Mouse (Mus musculus) activated CD4-positive, CD25-positive, alpha-beta regulatory T cell, adult 4 months (primary cell): ENCODE measurements around the gene Myo16. TPM values are rescaled to one million over a fixed set of nuclear protein-coding genes. Genes with fewer than 3 reads are reported as not detected.

ENCODE experiments used
- ATAC-seq: one replicate; pipeline ENCODE4 v1.8.0; 2017
- polyA plus RNA-seq, 2 experiments: library from polyadenylated mRNA; unstranded; fragments of 100-300 nt; shearing (Covaris generic); gene quantifications; one replicate each; pipeline ENCODE4 v1.2.1; 2017

Gene Myo16
- polyA plus RNA-seq, 2 experiments from 2014 or later = not detected

DNA sequence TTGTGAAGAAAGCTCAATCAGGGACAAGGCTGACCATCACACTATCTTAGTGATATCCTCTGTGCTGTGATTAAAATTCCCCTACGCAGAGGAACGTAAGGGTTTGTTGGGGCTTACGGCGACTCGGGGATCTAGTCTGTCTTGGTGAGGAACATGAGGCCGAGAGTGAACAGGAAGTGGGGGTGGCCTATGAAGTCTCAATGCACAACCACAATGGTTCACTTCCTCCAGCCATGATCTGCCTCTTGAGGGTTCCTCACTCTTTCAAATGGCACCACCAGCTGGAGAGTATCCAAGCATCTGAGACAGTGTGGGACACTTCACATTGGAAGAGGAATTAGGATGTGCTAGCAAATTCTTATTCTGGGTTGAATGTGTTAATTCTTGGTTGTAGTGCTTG is 405.8 kb downstream of the Myo16 start:
- ATAC-seq = no peak

DNA sequence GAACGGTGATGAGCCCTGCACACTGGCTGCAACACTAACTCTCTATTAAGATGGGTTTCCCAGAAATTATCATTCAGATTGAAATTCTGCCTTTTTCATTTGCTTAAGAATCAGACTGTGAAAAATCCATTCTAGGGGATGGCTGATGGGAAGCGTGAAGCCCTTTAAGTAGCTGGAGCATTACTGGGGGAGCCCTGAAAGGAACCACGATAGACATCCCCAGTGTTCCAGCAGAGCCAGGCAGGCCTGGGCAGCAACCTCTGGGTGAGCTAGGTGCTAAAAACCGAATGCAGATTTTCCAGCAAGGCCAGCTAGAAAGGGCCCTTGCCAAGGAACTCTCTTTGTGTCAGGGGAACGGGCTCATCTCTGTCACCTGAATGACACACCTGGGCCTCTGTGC is 407.9 kb downstream of the Myo16 start:
- no peak for ATAC-seq

- no peak for ATAC-seq
Observed at GRCm38 (mm10) chr8:10562046-10562445, 408.3 kb downstream of the Myo16 start.

DNA sequence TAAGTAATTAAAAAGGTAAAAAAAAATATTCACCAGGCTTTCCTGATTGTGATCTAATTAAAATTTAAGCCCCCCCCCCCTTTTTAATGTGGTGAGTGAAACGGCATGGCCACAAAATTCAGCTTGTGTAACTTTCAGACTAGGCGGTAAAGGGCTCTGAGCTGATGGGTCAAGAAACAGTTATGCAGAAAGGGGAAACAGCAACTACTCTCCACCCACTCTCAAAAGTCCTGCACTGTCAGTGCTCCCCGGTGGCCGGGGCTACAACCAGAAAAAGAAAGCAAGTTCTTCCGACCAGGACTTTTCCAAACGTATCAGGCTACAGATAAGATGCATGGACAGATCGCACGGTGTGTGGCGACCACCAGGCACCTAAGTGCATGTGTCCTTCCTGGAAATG is 408.9 kb downstream of the Myo16 start:
- no peak for ATAC-seq

- no peak for ATAC-seq
Observed at GRCm38 (mm10) chr8:10565231-10566029, 411.7 kb downstream of the Myo16 start.

DNA sequence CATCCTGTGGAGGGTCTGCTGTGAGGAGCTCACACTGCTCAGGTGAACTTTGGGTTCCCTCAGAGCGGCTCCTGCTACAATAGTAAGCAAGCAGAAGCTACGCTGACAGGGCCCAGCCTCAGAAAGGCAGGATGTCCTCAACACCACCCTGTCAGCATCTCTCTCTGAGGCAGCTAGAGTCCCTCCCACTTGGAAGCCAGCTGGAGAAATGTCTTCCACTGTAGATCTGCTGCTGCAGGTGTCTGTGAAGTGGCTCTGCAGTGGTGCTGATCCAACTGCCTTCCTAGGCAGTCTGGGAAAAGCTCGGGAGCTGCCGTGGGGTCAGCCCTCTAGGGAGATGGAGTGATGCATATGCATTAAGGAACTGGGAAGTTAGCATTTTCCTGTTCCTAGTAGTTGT is 414.7 kb downstream of the Myo16 start:
- no peak for ATAC-seq

DNA sequence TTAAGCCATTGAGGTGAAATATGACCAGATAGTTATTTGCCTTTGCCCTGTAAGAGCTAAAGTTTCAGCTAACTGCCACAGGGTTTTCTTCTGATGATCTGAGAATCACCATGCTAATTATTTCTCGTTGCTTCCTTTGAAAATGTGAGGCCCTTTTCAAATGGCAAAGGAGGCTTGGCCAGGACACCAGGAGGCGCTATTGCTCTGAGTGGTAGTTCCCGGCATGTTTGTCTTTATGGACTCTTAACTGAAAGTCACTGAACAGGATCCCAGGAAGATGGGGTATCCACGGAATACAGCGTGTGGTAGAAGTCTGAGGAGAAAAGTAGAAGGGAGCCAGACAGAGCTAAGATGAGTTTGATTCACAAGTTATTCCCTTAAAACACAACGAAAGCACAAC is 420.4 kb downstream of the Myo16 start:
- ATAC-seq = no peak

DNA sequence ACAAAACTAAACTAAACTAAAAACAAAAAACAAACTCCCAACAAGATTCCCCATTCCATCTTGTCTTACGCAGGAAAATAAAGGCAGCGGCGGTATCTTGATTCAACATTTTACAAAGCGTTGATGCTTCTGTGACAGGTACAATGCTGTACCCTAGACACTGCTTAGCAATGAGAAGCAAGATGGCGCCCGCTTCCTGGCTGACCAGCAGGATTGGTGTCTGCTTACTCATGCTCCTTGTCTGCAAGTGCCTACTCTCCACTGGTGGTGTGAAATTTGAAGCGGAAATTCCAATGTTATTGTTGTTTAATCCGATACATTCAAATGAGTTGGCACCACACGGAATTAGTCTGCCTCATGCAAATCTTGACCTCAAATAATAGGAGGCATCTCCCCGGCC is 421.5 kb downstream of the Myo16 start:
- no peak for ATAC-seq

GRCm38 (mm10) chr8:10586956-10587744 is 433.4 kb downstream of the Myo16 start:
- ATAC-seq = no peak

GRCm38 (mm10) chr8:10589422-10589933 is 435.8 kb downstream of the Myo16 start:
- no peak for ATAC-seq

GRCm38 (mm10) chr8:10592917-10593316 is 439.2 kb downstream of the Myo16 start:
- no peak for ATAC-seq

DNA sequence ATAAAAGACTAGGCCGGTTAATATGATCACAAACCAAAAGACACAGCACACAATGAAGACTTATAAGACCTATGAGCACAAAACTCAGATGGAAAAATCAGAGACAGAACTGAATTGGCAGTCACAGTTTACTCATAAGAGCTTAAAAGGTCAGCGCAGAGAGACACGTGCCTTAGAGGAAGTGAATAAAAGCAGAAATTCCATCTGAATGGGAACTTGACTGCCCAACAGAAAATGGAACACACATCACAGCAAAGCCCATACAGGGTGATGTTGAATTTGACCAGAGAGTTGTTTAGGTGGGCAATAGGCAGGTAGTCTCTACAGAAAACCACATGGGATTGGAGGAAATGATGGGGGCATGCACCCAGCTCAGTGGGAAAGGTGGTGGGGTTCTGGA is 442.6 kb downstream of the Myo16 start:
- no peak for ATAC-seq

DNA sequence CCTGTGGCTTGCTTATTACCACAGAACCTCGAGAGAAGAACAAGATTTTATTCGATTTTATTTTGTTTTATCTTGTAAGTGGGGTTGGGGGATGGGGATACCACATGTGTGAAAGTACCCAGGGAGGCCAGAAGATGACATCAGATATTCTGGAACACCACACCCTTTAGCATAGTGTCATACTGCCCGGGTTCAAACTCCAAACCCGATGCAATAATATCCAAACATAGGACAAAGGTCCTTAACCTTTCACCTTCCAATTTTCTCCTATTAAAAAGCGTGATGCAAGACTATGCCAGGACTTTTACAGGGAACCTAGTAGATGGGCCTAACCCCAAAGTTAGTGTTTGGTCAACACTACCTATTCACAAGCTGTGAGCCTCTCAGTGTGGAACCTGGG is 443.9 kb downstream of the Myo16 start:
- ATAC-seq = no peak

DNA sequence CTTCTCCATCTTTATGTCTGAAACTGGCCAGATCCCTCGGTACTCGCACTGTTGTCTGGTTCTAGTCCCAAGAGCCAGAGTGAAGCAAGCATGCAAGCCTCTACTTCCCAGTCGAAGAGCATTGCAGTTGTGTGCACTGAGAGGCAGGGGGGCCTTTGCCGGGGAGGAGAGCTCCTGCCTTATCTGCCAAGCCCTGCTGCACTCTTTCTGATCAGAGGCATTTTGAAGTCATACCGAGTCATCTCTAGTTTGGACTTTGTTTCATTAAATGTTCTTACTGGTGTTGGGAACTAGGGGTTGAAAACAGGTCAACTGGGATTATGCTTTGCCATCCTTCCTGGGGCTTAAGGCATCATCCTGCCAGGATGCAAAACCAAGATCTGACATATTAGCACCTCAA is 445.2 kb downstream of the Myo16 start:
- no peak for ATAC-seq

DNA sequence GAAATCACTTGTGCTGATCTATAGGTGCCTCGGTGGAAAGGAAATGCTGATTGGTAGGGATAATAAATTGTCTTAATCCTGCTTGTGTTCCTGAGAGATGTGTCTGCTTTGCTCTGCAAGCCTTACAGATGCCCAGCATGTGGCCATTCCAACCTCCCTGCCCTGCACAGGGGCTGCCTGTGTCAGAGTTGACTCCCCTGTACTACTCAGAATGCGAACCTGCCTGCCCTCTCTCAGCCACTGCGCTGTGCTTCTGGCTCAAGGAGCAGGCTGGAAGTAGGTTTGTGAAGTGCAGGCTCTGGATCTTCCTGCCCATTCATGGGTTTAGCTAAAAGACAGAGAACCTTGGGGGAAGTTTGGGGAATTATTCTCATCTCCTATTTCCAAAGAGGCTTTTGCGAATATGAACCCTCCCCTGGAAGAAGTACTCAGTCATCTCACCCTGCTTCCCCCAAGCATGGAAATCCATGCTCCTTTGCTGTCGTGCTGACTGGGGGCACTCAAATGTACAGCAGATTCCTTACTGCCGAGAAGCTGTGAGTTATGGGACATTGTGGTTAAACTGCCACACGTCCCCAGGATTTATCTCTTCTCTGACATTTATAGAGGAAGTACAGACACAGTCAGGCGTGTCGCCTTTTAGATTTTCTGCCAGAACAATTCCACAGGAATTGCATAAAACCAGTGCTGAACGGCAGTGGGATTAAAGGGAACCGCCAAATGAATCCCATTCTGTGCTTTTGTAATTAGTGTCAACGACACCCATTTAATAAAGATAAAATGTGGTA is 452.5 kb downstream of the Myo16 start:
- no peak for ATAC-seq

DNA sequence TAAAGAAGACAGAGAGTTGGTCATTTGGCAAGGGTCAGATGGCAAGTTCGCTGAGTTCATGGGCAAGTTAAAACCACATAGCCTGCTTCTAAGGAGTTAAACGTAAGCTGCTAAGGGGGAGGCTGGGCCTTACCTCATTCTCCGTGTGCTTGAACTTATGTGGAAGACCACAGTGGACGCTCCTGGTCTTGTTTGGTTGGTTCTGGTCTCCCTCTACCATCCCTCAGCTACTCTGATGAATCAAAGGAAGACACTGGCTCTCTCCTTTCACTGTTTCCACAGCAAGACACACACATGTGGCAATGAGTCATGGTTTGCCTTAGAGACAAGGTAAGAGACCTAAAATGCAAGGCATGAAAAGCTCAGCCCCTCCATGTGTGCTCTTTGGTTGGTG is 453.1 kb downstream of the Myo16 start:
- no peak for ATAC-seq

DNA sequence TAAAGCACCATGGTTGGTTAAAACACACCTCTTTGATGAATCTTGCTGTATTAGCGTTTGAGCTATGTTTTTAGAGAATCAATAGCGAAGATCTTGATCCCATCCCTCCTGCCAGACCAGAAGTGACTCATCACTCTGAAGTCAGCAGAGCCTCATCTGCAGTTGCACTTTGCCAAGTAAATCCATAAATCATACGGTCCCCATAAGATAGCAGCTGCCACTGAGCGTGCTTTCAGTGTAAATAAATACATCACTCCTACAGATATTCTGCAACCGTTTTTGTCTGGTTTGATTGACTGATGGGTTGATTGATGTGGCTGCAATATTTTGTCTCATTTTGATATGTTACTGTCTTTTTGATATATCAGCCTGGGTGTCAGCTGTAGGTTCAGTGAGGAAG is 457.9 kb downstream of the Myo16 start:
- ATAC-seq = no peak

DNA sequence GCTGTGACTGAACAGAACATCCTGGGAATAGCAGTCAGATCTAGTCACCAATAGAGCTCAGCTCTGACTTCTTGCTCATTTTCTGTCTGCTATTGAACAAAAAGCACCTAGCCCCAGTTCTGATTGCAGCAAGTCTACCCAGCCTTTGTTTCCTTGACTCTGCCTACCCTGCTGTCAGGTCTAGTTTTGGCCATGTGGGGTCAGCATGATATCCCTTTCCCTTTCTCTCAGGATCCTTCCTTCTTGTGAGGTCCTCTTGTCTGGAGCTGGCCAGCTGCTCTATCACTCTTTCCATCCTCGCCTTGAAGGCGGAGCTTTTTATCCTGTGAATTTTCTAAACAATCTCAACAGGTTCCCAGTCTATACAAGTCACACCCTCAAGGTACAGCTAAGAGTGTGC is 459.7 kb downstream of the Myo16 start:
- no peak for ATAC-seq

- no peak for ATAC-seq
Observed at GRCm38 (mm10) chr8:10619689-10620088, 466.0 kb downstream of the Myo16 start.

GRCm38 (mm10) chr8:10625262-10625661 is 471.6 kb downstream of the Myo16 start:
- ATAC-seq = no peak

- no peak for ATAC-seq
Observed at GRCm38 (mm10) chr8:10628725-10629124, 475.0 kb downstream of the Myo16 start.

DNA sequence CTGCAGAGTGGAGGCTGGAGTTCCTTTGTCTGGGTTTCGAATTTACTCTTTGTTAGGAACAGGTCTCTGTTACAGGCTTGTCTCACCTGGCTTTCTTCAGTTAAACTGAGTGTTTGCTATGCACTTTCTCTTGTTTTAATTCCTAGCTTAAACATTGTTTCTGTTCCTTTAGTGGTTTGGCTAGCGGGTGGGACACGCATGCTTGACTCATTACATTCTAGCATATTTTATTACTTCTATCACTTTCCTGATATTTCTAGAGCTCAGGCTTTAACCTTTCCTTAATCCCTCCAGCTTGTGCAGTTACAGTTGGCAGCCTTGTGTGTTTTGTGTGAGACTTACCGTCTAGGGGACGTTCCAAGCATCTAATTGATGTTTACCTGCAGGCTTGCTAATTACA is 476.2 kb downstream of the Myo16 start:
- ATAC-seq = no peak

DNA sequence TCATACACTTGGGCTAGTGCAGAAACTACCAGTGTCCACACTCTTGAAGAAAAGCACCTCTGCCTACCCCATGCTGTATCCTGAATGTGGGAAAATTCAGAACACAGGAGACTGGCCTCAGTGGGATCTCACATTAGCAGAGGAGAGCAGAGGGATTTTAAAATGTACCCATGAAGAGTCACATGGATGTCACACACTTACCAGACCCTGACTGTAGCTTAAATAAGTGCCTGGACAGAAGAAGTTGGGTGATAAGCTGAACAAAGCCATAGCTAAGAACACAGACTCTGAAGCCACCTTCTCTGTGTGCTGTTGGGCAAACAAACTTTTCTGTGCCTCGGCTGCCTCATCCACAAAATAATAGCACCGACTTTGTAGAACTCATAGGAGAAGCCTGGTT is 477.3 kb downstream of the Myo16 start:
- no peak for ATAC-seq
